Mouse (Mus musculus): ENCODE results near the gene Alpl.

The Alpl gene

GRCm38 (mm10) chr4:137800324-137800723 is 4.1 kb upstream of the Alpl start:
- no peak for DNase-seq (ENCODE audit: low read depth, low spot score)

GRCm38 (mm10) chr4:137797038-137797437 is 854 bp upstream of the Alpl start:
- DNase-seq (ENCODE audit: low read depth, low spot score), result no peak

GRCm38 (mm10) chr4:137794178-137794900 is 1.8 kb downstream of the Alpl start:
- DNase-seq (ENCODE audit: low read depth, low spot score), result no peak

DNA sequence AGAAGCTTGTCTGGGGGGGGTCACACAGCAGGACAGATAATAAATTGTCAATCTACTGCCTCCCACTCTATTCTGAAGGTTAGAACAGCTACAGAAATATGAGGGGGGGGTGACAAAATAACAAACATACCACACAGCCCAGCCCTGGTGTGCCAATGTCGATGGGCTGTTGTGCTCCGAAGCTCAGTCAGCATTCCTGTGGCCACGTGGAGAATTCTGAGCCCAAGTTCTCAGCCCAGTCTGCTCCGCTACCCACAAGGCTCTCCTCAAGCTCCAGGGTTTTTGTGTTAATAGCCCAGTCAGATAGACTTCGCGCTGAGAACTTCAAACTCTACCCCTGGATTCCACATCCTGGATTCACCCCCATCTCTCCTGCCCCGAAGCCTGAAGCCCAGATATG is 2.6 kb downstream of the Alpl start:
- no peak for DNase-seq (ENCODE audit: low read depth, low spot score)

DNA sequence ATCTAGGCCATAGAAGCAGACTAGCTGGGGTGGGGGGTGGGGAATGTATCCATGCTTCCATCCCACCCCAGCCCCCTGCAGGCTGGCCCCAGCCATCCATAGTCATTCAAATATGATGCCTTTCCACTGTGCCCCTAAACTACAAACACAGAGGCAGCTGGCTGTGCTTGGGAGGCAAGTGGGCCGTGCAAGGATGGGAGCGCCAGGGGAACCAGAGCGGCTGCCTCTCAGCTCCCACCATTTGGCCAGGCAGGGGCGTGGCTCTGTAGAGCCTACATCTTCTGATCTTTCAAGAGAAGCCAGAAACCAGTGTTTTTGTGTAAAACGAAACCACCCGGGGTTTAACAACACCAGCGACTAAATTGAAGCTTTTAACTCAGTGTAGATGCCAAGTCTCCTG is 4.7 kb downstream of the Alpl start:
- DNase-seq (ENCODE audit: low read depth, low spot score), result peak; percentile 38

DNA sequence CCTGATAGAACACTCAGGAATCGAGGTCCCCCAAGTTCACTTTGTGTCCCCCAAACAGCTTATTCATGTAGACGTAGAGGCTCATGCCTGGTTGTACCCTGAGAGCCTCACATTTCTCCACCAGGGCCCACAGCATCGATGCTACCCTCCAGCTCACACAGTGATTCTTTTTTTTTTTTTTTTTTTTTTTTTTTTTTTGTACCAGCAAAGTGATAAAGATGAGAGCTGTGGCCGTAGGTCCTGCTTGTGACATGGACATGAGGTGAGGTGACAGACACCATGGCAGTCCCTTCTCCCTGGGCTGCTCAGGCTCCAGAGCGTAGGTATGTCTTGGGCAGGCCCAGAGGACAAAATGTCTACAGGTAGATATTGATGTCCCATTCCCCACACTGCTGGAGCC is 5.2 kb downstream of the Alpl start:
- DNase-seq (ENCODE audit: low read depth, low spot score), result no peak

GRCm38 (mm10) chr4:137788511-137789049 is 7.6 kb downstream of the Alpl start:
- no peak for DNase-seq (ENCODE audit: low read depth, low spot score)

DNA sequence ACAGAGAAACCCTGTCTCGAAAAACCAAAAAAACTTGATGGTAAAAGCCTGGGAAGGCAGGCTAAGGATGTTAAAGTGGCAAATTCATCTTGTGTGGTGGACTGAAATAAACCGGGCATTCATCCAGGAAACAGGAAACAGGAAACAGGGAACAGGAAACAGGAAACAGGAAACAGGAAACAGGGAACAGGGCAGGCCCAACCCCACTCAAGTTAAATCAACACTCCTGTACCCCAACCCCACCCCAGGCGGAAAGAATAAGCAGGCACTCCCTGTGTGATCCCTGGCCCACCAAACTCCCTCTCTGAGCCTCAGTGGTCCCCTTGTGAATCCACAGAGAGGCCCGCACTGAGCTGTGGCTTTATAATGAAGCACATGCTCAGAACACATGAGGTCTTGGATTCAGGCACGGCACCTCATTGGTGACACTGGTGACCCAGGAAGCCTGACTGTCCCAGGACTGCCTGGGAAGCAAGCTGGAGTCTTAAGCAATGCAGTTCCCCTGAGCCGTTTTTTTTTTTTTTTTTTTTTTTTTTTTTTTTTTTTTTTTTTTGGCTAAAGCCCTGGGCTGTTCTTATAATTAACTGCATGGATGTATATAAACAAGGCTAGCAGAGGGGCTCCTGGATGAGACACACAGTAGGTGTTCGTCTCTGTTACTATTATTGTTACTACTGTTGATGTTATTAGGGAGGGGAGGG is 8.4 kb downstream of the Alpl start:
- DNase-seq (ENCODE audit: low read depth, low spot score), result no peak

DNA sequence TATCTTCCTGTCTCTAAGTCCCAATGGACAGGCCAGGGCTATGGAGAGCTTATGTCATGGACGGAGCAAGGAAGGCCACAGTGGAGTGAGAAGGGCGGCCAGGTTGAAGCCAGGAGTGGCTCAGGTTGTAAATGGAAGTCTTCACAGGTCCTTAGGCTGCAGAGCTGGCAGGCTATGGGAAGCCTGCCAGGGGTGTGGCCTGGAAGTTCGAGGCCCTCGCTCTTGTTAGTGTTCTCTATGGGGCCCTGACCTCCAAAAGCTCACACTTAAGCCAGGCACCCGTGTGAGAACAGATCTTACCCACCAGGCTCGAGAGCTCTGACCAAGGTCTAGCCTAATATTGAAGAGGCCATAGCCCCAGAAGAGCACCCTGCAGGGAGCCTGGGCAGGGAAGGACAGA is 9.7 kb downstream of the Alpl start:
- no peak for DNase-seq (ENCODE audit: low read depth, low spot score)

DNA sequence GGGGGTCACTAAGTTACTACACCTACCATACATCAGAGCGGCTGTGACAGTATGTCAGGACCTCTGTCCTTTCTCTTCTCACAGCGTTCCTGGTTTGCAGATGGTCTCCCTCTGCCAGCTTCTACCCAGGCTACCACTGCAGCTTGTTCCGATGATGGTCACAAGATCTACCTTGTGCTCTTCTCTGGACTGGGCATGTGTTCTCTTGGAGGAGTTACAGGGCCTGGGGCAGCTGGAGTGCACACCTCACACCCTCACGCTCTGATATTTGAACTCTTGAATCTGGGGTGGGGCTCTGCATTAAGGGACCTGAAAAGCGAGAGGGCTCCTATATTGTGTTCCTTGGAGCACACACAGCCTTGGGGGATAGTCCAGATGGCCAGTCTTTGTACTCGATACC is 10.9 kb downstream of the Alpl start:
- DNase-seq (ENCODE audit: low read depth, low spot score), result no peak

- DNase-seq (ENCODE audit: low read depth, low spot score), result no peak
Measured at GRCm38 (mm10) chr4:137784741-137785140, 11.4 kb downstream of the Alpl start.

- no peak for DNase-seq (ENCODE audit: low read depth, low spot score)
Measured at GRCm38 (mm10) chr4:137783541-137784191, 12.5 kb downstream of the Alpl start.

DNA sequence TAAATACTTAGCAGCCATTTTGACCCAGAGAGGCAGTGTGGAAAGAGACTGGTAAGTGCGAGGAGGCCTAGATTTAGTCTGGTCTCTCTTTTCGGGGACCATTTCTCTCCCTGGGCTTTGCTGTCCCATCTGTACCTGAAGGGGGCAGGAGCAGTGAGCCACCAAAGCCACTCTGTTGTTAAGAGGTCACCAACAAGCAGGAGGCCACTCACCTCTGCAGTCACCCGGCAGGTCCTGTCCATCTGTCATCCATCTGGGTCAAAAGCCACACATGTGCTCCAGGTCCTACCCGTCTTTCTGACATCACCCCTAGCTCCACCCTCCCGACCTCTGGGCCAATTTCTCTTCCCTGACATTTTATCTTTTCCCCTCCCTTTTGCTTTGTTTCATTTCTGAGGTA is 14.2 kb downstream of the Alpl start:
- DNase-seq (ENCODE audit: low read depth, low spot score), result no peak

DNA sequence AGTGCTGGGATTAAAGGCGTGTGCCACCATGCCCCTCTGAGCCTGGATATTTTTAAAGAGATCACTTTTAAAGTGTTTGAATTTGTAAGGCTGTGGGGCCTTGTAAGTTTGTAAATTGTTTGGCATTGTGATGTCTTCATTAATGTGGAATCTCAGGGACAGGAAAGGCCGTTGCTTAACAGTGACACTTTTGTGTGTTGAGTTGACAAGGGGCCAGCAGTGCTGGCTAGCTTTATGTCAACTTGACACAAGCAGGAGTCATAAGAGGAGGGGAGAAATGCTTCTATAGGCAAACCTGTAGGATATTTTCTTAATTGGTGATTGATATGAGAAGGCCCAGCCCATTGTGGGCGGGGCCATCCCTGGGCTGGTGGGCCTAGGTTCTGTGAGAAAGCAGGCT is 15.2 kb downstream of the Alpl start:
- DNase-seq (ENCODE audit: low read depth, low spot score), result no peak

- no peak for DNase-seq (ENCODE audit: low read depth, low spot score)
Measured at GRCm38 (mm10) chr4:137778397-137779184, 17.6 kb downstream of the Alpl start.

DNA sequence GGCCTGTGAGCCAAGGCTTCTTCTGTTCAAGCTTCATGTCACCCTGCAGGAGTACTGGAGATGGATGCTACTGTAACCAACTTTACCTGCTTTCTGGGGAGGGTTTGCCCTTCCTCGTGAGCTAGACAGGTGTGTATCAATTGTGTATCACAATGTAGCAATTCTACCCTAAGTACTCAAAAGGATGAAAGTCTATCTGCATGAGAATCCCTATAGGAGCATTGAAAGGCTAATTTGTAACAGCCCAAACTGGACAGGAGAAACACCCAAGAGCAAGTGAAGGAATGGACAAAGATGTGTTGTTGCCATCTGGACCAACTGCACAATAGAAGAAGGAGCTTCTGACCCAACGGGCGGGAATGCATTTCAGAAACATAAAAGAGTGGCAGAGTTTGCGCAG is 18.3 kb downstream of the Alpl start:
- DNase-seq (ENCODE audit: low read depth, low spot score), result no peak

GRCm38 (mm10) chr4:137774505-137774904 is 21.7 kb downstream of the Alpl start:
- no peak for DNase-seq (ENCODE audit: low read depth, low spot score)

GRCm38 (mm10) chr4:137774013-137774412 is 22.2 kb downstream of the Alpl start:
- no peak for DNase-seq (ENCODE audit: low read depth, low spot score)

DNA sequence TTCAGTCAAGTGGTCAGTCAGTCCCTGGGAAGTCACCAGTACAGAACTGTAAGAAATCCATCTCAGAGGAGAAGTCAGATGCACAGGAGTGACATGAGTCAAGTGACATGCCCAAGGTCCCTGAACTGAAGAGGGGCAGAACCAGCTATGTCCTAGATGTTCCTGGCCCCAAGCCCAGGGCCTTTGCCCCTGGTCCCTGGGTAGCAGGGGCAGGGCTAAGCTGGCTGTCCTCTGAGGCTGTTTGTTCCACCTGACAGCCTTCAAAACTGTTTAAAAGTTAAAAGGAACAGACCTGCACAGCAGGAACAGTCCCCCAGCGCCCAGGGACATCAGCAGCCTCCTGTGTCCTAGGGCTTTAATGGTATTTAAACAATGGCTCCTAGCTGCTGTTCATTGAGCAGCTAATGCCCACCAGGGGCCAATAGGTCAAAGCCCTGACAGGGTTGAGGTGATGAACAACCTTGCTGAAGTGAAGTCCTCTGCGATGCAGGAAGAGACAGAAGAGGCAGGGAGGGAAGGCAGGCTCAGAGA is 22.8 kb downstream of the Alpl start:
- DNase-seq (ENCODE audit: low read depth, low spot score), result no peak

DNA sequence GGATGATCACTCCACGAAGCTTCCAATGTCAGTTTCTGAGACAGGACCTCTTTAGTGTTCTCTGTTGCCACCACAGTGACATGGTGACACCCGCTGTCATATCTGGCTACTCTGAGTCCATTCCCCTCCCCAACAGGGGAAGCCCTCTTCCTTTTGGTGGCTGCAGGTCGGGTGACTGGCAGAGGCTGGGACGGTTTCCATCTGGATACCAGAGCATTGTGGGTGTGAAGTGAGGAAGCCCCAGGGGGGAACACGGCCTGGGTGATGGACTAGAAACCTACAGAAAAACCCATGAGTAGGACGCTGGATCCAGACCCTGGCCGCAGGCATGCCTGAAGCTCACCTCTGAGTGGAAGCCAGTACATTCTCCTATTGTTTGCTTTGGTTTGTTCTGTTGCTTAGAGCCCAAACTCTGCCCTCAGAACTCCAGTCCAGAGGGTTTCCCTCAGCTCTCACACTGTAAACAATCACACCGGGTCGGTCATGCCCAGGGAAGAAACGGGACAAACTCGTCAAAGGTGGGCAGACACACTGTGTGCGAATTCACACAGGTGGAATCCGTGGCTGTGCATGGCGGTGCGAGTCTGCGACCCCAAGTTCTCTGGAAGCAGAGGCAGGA is 23.6 kb downstream of the Alpl start:
- DNase-seq (ENCODE audit: low read depth, low spot score), result no peak

- DNase-seq (ENCODE audit: low read depth, low spot score), result no peak
Measured at GRCm38 (mm10) chr4:137771749-137772148, 24.4 kb downstream of the Alpl start.
